Mouse (Mus musculus) midbrain, postnatal 0 days (tissue): ENCODE data around the gene Olfr700. TPM values are rescaled to one million over a fixed set of nuclear protein-coding genes. Genes with fewer than 3 reads are reported as not detected.
"Not testable (repeated sequence)": the region's sequence is repeated elsewhere in the genome, so short reads cannot be mapped to it uniquely, and the experiment has no call there.

Source experiments
- ATAC-seq: fragments of 200-750 bp; cut with Nextera tagmentation; 2 replicates; pipeline ENCODE4 v1.8.0; 2017; ENCODE audit warnings: moderate number of reproducible peaks, mild to moderate bottlenecking, moderate TSS enrichment, moderate library complexity; ENCODE audit not compliant: low FRiP score
- DNase-seq: peaks from one replicate; pipeline ENCODE4 v3.0.0-alpha.2; 2015; ENCODE audit warnings: low spot score
- H3K27ac ChIP-seq: fragments of 300-500 bp; sonication (generic); 2 replicates; pipeline ENCODE4 v1.5.1; 2014; ENCODE audit warnings: low read depth, mild to moderate bottlenecking, low read length, mixed read lengths
- H3K27me3 ChIP-seq: fragments of 300-500 bp; sonication (generic); 2 replicates; pipeline ENCODE4 v1.6.1; 2014; ENCODE audit warnings: low read length, control low read depth, mixed read lengths; ENCODE audit not compliant: insufficient read depth
- H3K36me3 ChIP-seq: fragments of 300-500 bp; sonication (generic); 2 replicates; pipeline ENCODE4 v1.6.1; 2014; ENCODE audit warnings: low read length, control low read depth, mixed read lengths; ENCODE audit not compliant: insufficient read depth
- H3K4me1 ChIP-seq: fragments of 300-500 bp; sonication (generic); 2 replicates; pipeline ENCODE4 v1.6.1; 2014; ENCODE audit warnings: mild to moderate bottlenecking, control low read depth, antibody characterized with exemption, low read length, mixed read lengths; ENCODE audit not compliant: insufficient read depth
- H3K4me2 ChIP-seq: fragments of 300-500 bp; sonication (generic); 2 replicates; pipeline ENCODE4 v1.6.1; 2014; ENCODE audit warnings: low read depth, mild to moderate bottlenecking, low read length, mixed read lengths; ENCODE audit not compliant: poor library complexity, severe bottlenecking
- H3K4me3 ChIP-seq: fragments of 300-500 bp; sonication (generic); 2 replicates; pipeline ENCODE4 v1.5.1; 2014; ENCODE audit warnings: low read depth, mild to moderate bottlenecking, low read length, moderate library complexity
- H3K9ac ChIP-seq: fragments of 300-500 bp; sonication (generic); replicated peaks from 2 replicates; pipeline ENCODE4 v1.6.1; 2014; ENCODE audit warnings: mild to moderate bottlenecking, low read length, moderate library complexity, mixed read lengths; ENCODE audit not compliant: poor library complexity, severe bottlenecking
- H3K9me3 ChIP-seq: fragments of 300-500 bp; sonication (generic); 2 replicates; pipeline ENCODE4 v1.6.1; 2016; ENCODE audit warnings: low read length, control low read depth
- CTCF ChIP-seq: IDR thresholded peaks from 2 replicates; pipeline ENCODE4 v1.5.1; 2016; ENCODE audit warnings: antibody characterized with exemption, mild to moderate bottlenecking
- WGBS: fragments of 180-500 bp; shearing (Covaris S2); extraction: QIAGEN DNeasy Blood & Tissue Kit; methylation state at CpG from one replicate; pipeline ENCODE4 v1.1.7; 2014; 5-methylcytosine and 5-hydroxymethylcytosine counted together
- polyA plus RNA-seq: library from polyadenylated mRNA; unstranded; fragments of >200 nt; fragmentation: Nextera tagmentation; extraction: Ambion mirVana; gene quantifications from 2 replicates; pipeline ENCODE4 v1.2.1, GENCODE M21; 2015
- total RNA-seq: library from RNA; depleted of rRNA; stranded (reverse); fragments of >200 nt; gene quantifications from 2 replicates; pipeline ENCODE4 v1.2.3, GENCODE M21; 2014; rRNA removed

The Olfr700 gene
- total and polyA plus RNA-seq, 2 experiments from 2014 or later, result not detected

GRCm38 (mm10) chr7:106793098-106793497 is 15.5 kb downstream of the Olfr700 start, which contains the start of gene Olfr699:
Olfr699 (minus strand) TSS chr7:106793198.
- TF ChIP-seq CTCF, result no peak
- H3K4me1 ChIP-seq, result no peaks in the 10 kb centered on the region
- DNase-seq (no peak), ATAC-seq (no peak)
- no peak within 1 kb of the TSS for H3K9ac ChIP-seq
- H3K4me2 ChIP-seq, result no peak within 1 kb of the TSS
- 82% methylated on average over 1 of the region's 1 CpGs for WGBS
- H3K27me3 ChIP-seq, result no peaks in the 10 kb centered on the region
- no peaks in the 10 kb centered on the region for H3K9me3 ChIP-seq
- H3K36me3 ChIP-seq, result no peaks in the 10 kb centered on the region
- no peak within 1 kb of the TSS for H3K27ac ChIP-seq
- no peak within 1 kb of the TSS for H3K4me3 ChIP-seq

DNA sequence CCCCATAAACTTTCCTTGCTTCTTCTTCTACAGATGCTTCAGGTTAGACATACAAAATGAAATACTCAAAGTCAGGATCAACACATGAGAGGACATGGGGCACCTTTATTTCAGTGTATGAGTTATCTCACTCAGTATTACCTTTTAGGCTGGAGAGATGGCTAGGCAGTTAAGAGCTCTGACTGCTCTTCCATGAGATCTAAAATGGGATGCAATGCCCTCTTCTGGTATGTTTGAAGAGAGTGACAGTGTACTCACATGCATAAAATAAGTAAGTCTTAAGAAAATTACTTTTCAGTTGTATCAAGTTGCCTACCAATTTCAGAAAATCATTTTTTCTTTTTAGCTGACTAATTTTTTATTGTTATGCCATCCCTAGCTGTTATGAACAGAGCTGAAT is 20.3 kb downstream of the Olfr700 start:
- H3K9me3 ChIP-seq, result no peaks in the 10 kb centered on the region
- no peaks in the 10 kb centered on the region for H3K36me3 ChIP-seq
- no peak overlapping the region for H3K4me3 ChIP-seq
- no peak overlapping the region for H3K4me2 ChIP-seq
- H3K9ac ChIP-seq, result no peak overlapping the region
- no peaks in the 10 kb centered on the region for H3K27me3 ChIP-seq
- H3K27ac ChIP-seq, result no peak overlapping the region
- TF ChIP-seq CTCF, result no peak
- ATAC-seq, result no peak
- no peaks in the 10 kb centered on the region for H3K4me1 ChIP-seq
- DNase-seq, result no peak

GRCm38 (mm10) chr7:106761008-106761407 is 47.6 kb downstream of the Olfr700 start:
- not testable (repeated sequence) for H3K4me2 ChIP-seq, ATAC-seq, H3K9ac ChIP-seq, H3K27ac ChIP-seq, DNase-seq, H3K4me1 ChIP-seq, H3K4me3 ChIP-seq, H3K27me3 ChIP-seq, H3K9me3 ChIP-seq, H3K36me3 ChIP-seq
- 97% methylated on average over 2 of the region's 2 CpGs for WGBS

DNA sequence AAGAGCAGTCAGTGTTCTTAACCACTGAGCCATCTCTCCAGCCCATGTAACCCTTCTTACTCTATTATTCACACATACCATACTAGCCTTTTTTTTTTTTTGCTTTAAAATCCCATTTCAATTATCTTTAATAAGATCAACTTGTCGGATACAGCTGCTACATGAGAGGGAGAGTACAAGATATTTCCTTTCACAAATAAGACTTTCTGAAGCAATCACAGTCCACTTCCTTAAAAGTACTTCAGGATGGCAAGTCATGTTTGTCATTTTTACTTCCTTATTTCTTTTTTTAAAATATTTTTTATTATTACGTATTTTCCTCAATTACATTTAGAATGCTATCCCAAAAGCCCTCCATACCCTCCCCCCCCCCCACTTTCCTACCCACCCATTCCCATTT is 49.8 kb downstream of the Olfr700 start:
- Histone ChIP-seq H3K9ac (no peak overlapping the region), H3K9me3 (no peaks in the 10 kb centered on the region), H3K4me2 (no peak overlapping the region), H3K36me3 (no peaks in the 10 kb centered on the region), H3K4me1 (no peaks in the 10 kb centered on the region), H3K27me3 (no peaks in the 10 kb centered on the region), H3K27ac (no peak overlapping the region), H3K4me3 (no peak overlapping the region)
- no peak for TF ChIP-seq CTCF
- DNase-seq, result no peak
- ATAC-seq, result no peak
- WGBS, result 89% methylated on average over 2 of the region's 2 CpGs

Other genes starting within 250 kb of the Olfr700 start
- not detected in 2 replicates for gene Olfr693, start 128.2 kb downstream of the Olfr700 start, total RNA-seq
- gene Olfr693, start 128.2 kb downstream of the Olfr700 start, polyA plus RNA-seq, result not detected in 2 replicates
- not detected in 2 replicates for gene Olfr694, start 117.0 kb downstream of the Olfr700 start, total RNA-seq
- gene Olfr694, start 117.0 kb downstream of the Olfr700 start, polyA plus RNA-seq, result not detected in 2 replicates
- not detected in 2 replicates for gene Olfr695, start 92.4 kb downstream of the Olfr700 start, total RNA-seq
- gene Olfr695, start 92.4 kb downstream of the Olfr700 start, polyA plus RNA-seq, result not detected in 2 replicates
- 0.22 TPM in 1 of 2 replicates, not detected in the other for gene Olfr697, start 66.4 kb downstream of the Olfr700 start, total RNA-seq
- not detected in 2 replicates for gene Olfr697, start 66.4 kb downstream of the Olfr700 start, polyA plus RNA-seq
- gene Olfr698, start 53.4 kb downstream of the Olfr700 start, total RNA-seq, result not detected in 2 replicates
- not detected in 2 replicates for gene Olfr698, start 53.4 kb downstream of the Olfr700 start, polyA plus RNA-seq
- not detected in 2 replicates for gene Olfr699, start 15.6 kb downstream of the Olfr700 start, total RNA-seq
- not detected in 2 replicates for gene Olfr699, start 15.6 kb downstream of the Olfr700 start, polyA plus RNA-seq
- not detected in 2 replicates for gene Olfr701, start 5.3 kb upstream of the Olfr700 start, total RNA-seq
- not detected in 2 replicates for gene Olfr701, start 5.3 kb upstream of the Olfr700 start, polyA plus RNA-seq
- not detected in 2 replicates for gene Olfr702, start 25.1 kb upstream of the Olfr700 start, total RNA-seq
- gene Olfr702, start 25.1 kb upstream of the Olfr700 start, polyA plus RNA-seq, result not detected in 2 replicates
- gene Olfr703, start 34.5 kb upstream of the Olfr700 start, total RNA-seq, result not detected in 2 replicates
- not detected in 2 replicates for gene Olfr703, start 34.5 kb upstream of the Olfr700 start, polyA plus RNA-seq
- not detected in 2 replicates for gene Olfr704, start 54.4 kb upstream of the Olfr700 start, total RNA-seq
- not detected in 2 replicates for gene Olfr704, start 54.4 kb upstream of the Olfr700 start, polyA plus RNA-seq
- not detected in 2 replicates for gene Olfr705, start 68.1 kb upstream of the Olfr700 start, total RNA-seq
- gene Olfr705, start 68.1 kb upstream of the Olfr700 start, polyA plus RNA-seq, result not detected in 2 replicates
- not detected in 2 replicates for gene Olfr706, start 79.3 kb upstream of the Olfr700 start, total RNA-seq
- gene Olfr706, start 79.3 kb upstream of the Olfr700 start, polyA plus RNA-seq, result not detected in 2 replicates
- not detected in 2 replicates for gene Olfr707, start 92.4 kb upstream of the Olfr700 start, total RNA-seq
- gene Olfr707, start 92.4 kb upstream of the Olfr700 start, polyA plus RNA-seq, result not detected in 2 replicates
- gene Olfr1532-ps1, start 99.2 kb upstream of the Olfr700 start, total RNA-seq, result not detected in 2 replicates
- not detected in 2 replicates for gene Olfr1532-ps1, start 99.2 kb upstream of the Olfr700 start, polyA plus RNA-seq
- not detected in 2 replicates for gene Olfr709-ps1, start 123.4 kb upstream of the Olfr700 start, total RNA-seq
- gene Olfr709-ps1, start 123.4 kb upstream of the Olfr700 start, polyA plus RNA-seq, result not detected in 2 replicates
- not detected in 2 replicates for gene Olfr710, start 139.5 kb upstream of the Olfr700 start, total RNA-seq
- not detected in 2 replicates for gene Olfr710, start 139.5 kb upstream of the Olfr700 start, polyA plus RNA-seq
- gene Olfr6, start 155.1 kb upstream of the Olfr700 start, total RNA-seq, result not detected in 2 replicates
- not detected in 2 replicates for gene Olfr6, start 155.1 kb upstream of the Olfr700 start, polyA plus RNA-seq
- gene Olfr711, start 166.6 kb upstream of the Olfr700 start, total RNA-seq, result not detected in 2 replicates
- not detected in 2 replicates for gene Olfr711, start 166.6 kb upstream of the Olfr700 start, polyA plus RNA-seq
- not detected in 2 replicates for gene Olfr2, start 197.2 kb upstream of the Olfr700 start, total RNA-seq
- gene Olfr2, start 197.2 kb upstream of the Olfr700 start, polyA plus RNA-seq, result not detected in 2 replicates
- not detected in 2 replicates for gene Olfr713, start 222.3 kb upstream of the Olfr700 start, total RNA-seq
- not detected in 2 replicates for gene Olfr713, start 222.3 kb upstream of the Olfr700 start, polyA plus RNA-seq